Mouse (Mus musculus) hindbrain, embryonic 16.5 days (tissue): ENCODE results near the gene Cish. TPM values are rescaled to one million over a fixed set of nuclear protein-coding genes. Genes with fewer than 3 reads are reported as not detected.

Experiments used
- ATAC-seq: fragments of 200-750 bp; cut with Nextera tagmentation; 2 replicates; pipeline ENCODE4 v1.8.0; 2017; ENCODE audit warnings: moderate TSS enrichment, moderate library complexity
- H3K27ac ChIP-seq: fragments of 300-500 bp; sonication (generic); 2 replicates; pipeline ENCODE4 v1.5.1; 2014; ENCODE audit warnings: low read depth, mild to moderate bottlenecking, control low read depth, low read length, moderate library complexity
- H3K27me3 ChIP-seq: fragments of 300-500 bp; sonication (generic); replicated peaks from 2 replicates; pipeline ENCODE4 v1.6.1; 2014; ENCODE audit warnings: low read length; ENCODE audit not compliant: control insufficient read depth, insufficient read depth
- H3K36me3 ChIP-seq: fragments of 300-500 bp; sonication (generic); 2 replicates; pipeline ENCODE4 v1.6.1; 2014; ENCODE audit warnings: mild to moderate bottlenecking, low read length, moderate library complexity, mixed read lengths; ENCODE audit not compliant: control insufficient read depth, insufficient read depth
- H3K4me1 ChIP-seq: fragments of 300-500 bp; sonication (generic); 2 replicates; pipeline ENCODE4 v1.6.1; 2014; ENCODE audit warnings: low read depth, low read length; ENCODE audit not compliant: control insufficient read depth, insufficient read depth
- H3K4me2 ChIP-seq: fragments of 300-500 bp; sonication (generic); 2 replicates; pipeline ENCODE4 v1.6.1; 2014; ENCODE audit warnings: mild to moderate bottlenecking, low read length, control low read depth, moderate library complexity
- H3K4me3 ChIP-seq: fragments of 300-500 bp; sonication (generic); 2 replicates; pipeline ENCODE4 v1.5.1; 2014; ENCODE audit warnings: mild to moderate bottlenecking, low read length, control low read depth, moderate library complexity
- H3K9ac ChIP-seq: fragments of 300-500 bp; sonication (generic); 2 replicates; pipeline ENCODE4 v1.6.1; 2014; ENCODE audit warnings: low read depth, mild to moderate bottlenecking, control low read depth, low read length, moderate library complexity
- H3K9me3 ChIP-seq: fragments of 300-500 bp; sonication (generic); 2 replicates; pipeline ENCODE4 v1.6.1; 2014; ENCODE audit warnings: mild to moderate bottlenecking, low read length, moderate library complexity; ENCODE audit not compliant: control insufficient read depth
- WGBS: fragments of 180-500 bp; shearing (Covaris S2); extraction: QIAGEN DNeasy Blood & Tissue Kit; methylation state at CpG from one replicate; pipeline ENCODE4 v1.1.7; 2014; 5-methylcytosine and 5-hydroxymethylcytosine counted together
- polyA plus RNA-seq: library from polyadenylated mRNA; unstranded; fragments of >200 nt; fragmentation: Nextera tagmentation; extraction: Ambion mirVana; gene quantifications from 2 replicates; pipeline ENCODE4 v1.2.1, GENCODE M21; 2015

Gene Cish
- polyA plus RNA-seq, 1 experiment from 2014 or later: 13.7 TPM

- H3K4me3 ChIP-seq: no peak overlapping the region
- H3K36me3 ChIP-seq: no peaks in the 10 kb centered on the region
- WGBS: 78% methylated on average over 7 of the region's 7 CpGs
- no peak overlapping the region for H3K9ac ChIP-seq
- no peaks in the 10 kb centered on the region for H3K9me3 ChIP-seq
- no peak overlapping the region for H3K27ac ChIP-seq
- ATAC-seq: no peak
- no peak overlapping the region for H3K4me2 ChIP-seq
- no peaks in the 10 kb centered on the region for H3K27me3 ChIP-seq
- H3K4me1 ChIP-seq: no peaks in the 10 kb centered on the region
These were observed 24.5 kb upstream of the Cish start for GRCm38 (mm10) chr9:107271177-107271938.

- Histone ChIP-seq H3K27ac (no peak overlapping the region), H3K4me1 (no peaks in the 10 kb centered on the region), H3K9me3 (no peaks in the 10 kb centered on the region), H3K4me2 (no peak overlapping the region), H3K9ac (no peak overlapping the region), H3K4me3 (no peak overlapping the region), H3K36me3 (no peaks in the 10 kb centered on the region), H3K27me3 (no peaks in the 10 kb centered on the region)
- no peak for ATAC-seq
- 66% methylated on average over 4 of the region's 4 CpGs for WGBS
These were observed 23.5 kb upstream of the Cish start for GRCm38 (mm10) chr9:107272284-107272683.

DNA sequence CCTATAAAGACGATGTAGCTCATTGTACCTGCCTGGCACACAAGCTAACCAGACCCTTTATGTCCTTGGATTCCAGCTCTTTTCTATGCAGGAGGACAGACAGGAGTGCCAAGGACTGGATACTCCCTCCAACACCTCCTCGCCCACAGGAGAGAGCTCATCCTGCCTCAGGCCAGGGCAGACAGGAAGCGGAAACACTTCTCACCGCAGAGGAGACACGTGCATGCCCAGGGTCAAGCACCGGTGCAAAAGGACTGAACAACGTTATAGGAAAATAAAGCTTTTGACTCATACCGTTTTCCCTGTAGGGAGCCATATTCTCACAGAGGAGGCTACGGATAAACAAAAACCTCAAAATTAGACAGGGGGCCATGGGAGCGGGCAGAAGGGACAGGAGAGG, 22.6 kb upstream of the Cish start:
- Histone ChIP-seq H3K36me3 (no peaks in the 10 kb centered on the region), H3K27ac (no peak overlapping the region), H3K9me3 (no peaks in the 10 kb centered on the region), H3K4me2 (no peak overlapping the region), H3K27me3 (no peaks in the 10 kb centered on the region), H3K4me1 (peaks cover 2% of the 10 kb centered on the region; the same call in 1 of the 2 replicates), H3K9ac (no peak overlapping the region), H3K4me3 (no peak overlapping the region)
- no peak for ATAC-seq
- 72% methylated on average over 10 of the region's 10 CpGs for WGBS

- H3K4me3 ChIP-seq: no peak overlapping the region
- H3K27ac ChIP-seq: no peak overlapping the region
- no peaks in the 10 kb centered on the region for H3K36me3 ChIP-seq
- no peak for ATAC-seq
- no peaks in the 10 kb centered on the region for H3K9me3 ChIP-seq
- H3K27me3 ChIP-seq: no peaks in the 10 kb centered on the region
- H3K9ac ChIP-seq: no peak overlapping the region
- peaks cover 16% of the 10 kb centered on the region for H3K4me1 ChIP-seq
- no peak overlapping the region for H3K4me2 ChIP-seq
- WGBS: 71% methylated on average over 6 of the region's 6 CpGs
These were observed 21.1 kb upstream of the Cish start for GRCm38 (mm10) chr9:107274751-107275150.

GRCm38 (mm10) chr9:107275710-107276109, 20.1 kb upstream of the Cish start:
- no peak for ATAC-seq
- Histone ChIP-seq H3K4me3 (no peak overlapping the region), H3K27ac (no peak overlapping the region), H3K36me3 (no peaks in the 10 kb centered on the region), H3K4me1 (peaks cover 22% of the 10 kb centered on the region), H3K27me3 (no peaks in the 10 kb centered on the region), H3K4me2 (no peak overlapping the region), H3K9me3 (no peaks in the 10 kb centered on the region), H3K9ac (no peak overlapping the region)
- WGBS: 72% methylated on average over 5 of the region's 5 CpGs

- ATAC-seq: no peak
- Histone ChIP-seq H3K9me3 (no peaks in the 10 kb centered on the region), H3K4me1 (peaks cover 22% of the 10 kb centered on the region), H3K9ac (no peak overlapping the region), H3K27ac (no peak overlapping the region), H3K4me2 (no peak overlapping the region), H3K4me3 (no peak overlapping the region), H3K36me3 (no peaks in the 10 kb centered on the region), H3K27me3 (no peaks in the 10 kb centered on the region)
- 81% methylated on average over 7 of the region's 7 CpGs for WGBS
These were observed 18.2 kb upstream of the Cish start for GRCm38 (mm10) chr9:107277603-107278002.

DNA sequence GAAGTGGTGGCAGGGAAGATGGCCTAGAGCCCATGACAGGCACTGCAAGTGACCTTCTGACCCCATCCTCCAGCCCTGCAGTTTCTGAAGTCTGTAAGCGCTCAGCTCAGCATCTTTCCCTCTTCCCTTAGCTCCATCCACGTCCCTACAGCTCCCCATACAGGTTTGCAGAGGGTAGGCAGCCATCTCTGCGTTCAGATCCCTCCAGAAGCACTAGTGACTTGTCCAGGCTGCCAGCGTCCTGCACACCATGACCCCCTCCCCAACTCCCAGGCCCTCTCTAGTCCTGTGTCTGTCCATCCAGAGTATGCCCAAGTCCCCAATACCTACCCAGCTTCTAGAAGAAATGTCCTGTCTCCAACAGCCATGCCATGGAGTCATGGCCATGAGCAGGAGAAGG, 17.7 kb upstream of the Cish start:
- peak; percentile 56 for ATAC-seq
- no peaks in the 10 kb centered on the region for H3K27me3 ChIP-seq
- H3K36me3 ChIP-seq: no peaks in the 10 kb centered on the region
- H3K9me3 ChIP-seq: no peaks in the 10 kb centered on the region
- no peak overlapping the region for H3K4me3 ChIP-seq
- H3K9ac ChIP-seq: no peak overlapping the region
- H3K4me1 ChIP-seq: peaks cover 22% of the 10 kb centered on the region
- no peak overlapping the region for H3K4me2 ChIP-seq
- no peak overlapping the region for H3K27ac ChIP-seq
- 42% methylated on average over 4 of the region's 4 CpGs for WGBS

- Histone ChIP-seq H3K36me3 (no peaks in the 10 kb centered on the region), H3K4me1 (peaks cover 22% of the 10 kb centered on the region), H3K9me3 (no peaks in the 10 kb centered on the region), H3K9ac (no peak overlapping the region), H3K4me3 (no peak overlapping the region), H3K4me2 (no peak overlapping the region), H3K27me3 (no peaks in the 10 kb centered on the region), H3K27ac (no peak overlapping the region)
- WGBS: 37% methylated on average over 8 of the region's 8 CpGs
- ATAC-seq: peak; percentile 86
These were observed 17.1 kb upstream of the Cish start for GRCm38 (mm10) chr9:107278527-107279377.
